Mouse (Mus musculus): ENCODE results near the gene Atp6v0e. TPM values are rescaled to one million over a fixed set of nuclear protein-coding genes. Genes with fewer than 3 reads are reported as not detected.
A peak's percentile ranks its signal among the peaks of the same experiment; 100 is the strongest.

Gene Atp6v0e
- polyA plus RNA-seq, 1 experiment from 2014 or later = 95.2 TPM

DNA sequence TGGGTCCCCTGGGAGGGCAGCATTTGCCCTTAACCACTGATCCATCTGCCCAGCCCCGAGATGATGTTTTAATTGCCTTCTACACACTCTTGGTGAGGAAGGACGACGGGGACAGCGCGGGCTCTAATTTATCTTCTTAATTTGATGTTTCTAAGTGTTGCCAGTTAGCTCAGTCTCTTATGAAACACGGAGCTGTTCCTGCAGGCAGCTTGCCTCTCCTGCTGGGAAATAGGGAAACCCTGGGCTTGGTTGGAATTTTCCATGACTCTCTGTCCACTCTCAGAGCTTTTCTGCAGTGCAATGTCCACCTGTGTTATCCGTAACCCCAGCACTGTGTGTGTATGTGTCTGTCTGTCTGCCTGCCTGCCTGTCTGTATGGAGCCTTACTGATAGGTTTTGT lies 30.4 kb downstream of the Atp6v0e start:
- no peak overlapping the region for H3K27ac ChIP-seq (replicated peaks)
- H3K9me3 ChIP-seq = no peaks in the 10 kb centered on the region
- H3K4me2 ChIP-seq = no peak overlapping the region
- peaks cover 23% of the 10 kb centered on the region for H3K36me3 ChIP-seq
- 72% methylated on average over 7 of the region's 7 CpGs for WGBS
- H3K4me3 ChIP-seq = no peak overlapping the region
- H3K27me3 ChIP-seq = no peaks in the 10 kb centered on the region
- no peak for ATAC-seq (ENCODE audit: low FRiP score, low read depth)
- H3K9ac ChIP-seq = no peak overlapping the region
- H3K4me1 ChIP-seq (replicated peaks) = peaks cover 18% of the 10 kb centered on the region

DNA sequence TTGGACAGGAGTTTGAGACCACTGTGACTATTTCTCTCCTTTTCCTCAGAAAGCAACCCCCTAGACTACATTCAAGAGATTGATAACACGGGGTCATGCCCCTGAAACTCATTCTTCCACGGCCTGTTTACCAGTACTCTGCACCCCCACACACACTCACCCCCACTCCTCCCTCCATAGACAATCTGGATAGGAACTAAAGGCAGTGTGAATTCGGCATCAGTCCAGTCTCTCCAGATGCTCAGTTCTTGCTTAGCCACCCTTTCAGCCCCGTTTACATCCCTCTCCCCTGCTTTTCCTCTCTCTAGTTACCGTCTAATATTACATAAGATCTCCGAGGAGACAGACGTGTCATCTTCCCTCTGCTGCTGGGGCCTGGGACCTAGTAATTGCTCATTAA lies 31.1 kb downstream of the Atp6v0e start:
- Histone ChIP-seq H3K4me2 (no peak overlapping the region), H3K9me3 (no peaks in the 10 kb centered on the region), H3K27ac (replicated peaks) (no peak overlapping the region), H3K27me3 (no peaks in the 10 kb centered on the region), H3K9ac (no peak overlapping the region), H3K4me1 (replicated peaks) (peaks cover 10% of the 10 kb centered on the region), H3K36me3 (peaks cover 30% of the 10 kb centered on the region), H3K4me3 (no peak overlapping the region)
- no peak for ATAC-seq (ENCODE audit: low FRiP score, low read depth)
- 76% methylated on average over 7 of the region's 7 CpGs for WGBS

DNA sequence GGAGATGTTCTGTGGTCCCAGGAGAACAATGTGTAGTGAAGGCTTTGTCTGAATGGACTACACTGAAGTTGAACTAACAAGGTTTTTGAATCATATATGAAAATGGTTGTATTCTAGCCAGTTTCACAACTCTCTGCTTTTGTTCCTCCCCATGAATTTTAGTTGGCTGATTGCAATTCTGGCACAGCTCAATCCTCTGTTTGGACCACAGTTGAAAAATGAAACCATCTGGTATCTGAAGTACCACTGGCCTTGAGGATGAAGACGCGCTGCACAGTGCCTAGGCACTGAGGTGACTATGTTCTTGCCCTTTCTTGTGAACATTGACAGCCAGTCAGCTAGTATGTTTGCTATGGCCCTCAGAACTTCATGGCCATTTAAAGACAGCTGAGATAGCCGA lies 32.2 kb downstream of the Atp6v0e start:
- H3K36me3 ChIP-seq = peaks cover 41% of the 10 kb centered on the region
- no peaks in the 10 kb centered on the region; the same call in 1 of the 2 replicates for H3K4me1 ChIP-seq (replicated peaks)
- no peak overlapping the region for H3K9ac ChIP-seq
- H3K9me3 ChIP-seq = no peaks in the 10 kb centered on the region
- H3K4me2 ChIP-seq = no peak overlapping the region
- no peaks in the 10 kb centered on the region for H3K27me3 ChIP-seq
- WGBS = 97% methylated on average over 3 of the region's 3 CpGs
- H3K4me3 ChIP-seq = no peak overlapping the region
- no peak overlapping the region for H3K27ac ChIP-seq (replicated peaks)
- no peak for ATAC-seq (ENCODE audit: low FRiP score, low read depth)

DNA sequence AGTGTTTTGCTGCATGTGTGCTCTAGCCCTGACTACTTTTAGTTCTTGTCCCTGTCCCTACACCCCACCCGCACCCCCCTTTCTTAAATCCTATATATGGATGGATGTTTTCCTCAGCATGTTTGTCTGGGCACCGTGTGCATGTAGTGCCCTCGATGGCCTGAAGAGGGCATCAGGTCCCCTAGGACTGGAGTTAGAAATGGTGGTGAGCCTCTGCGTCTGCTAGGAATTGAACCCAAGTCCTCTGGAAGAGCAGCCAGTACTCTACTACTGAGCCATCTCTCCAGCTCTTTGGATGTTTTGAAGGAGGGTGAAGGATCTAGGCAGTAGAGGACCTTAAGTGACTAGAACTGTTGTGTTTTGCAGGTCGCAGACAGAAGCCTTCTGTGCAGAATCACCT lies 35.8 kb downstream of the Atp6v0e start:
- WGBS = 85% methylated on average over 5 of the region's 5 CpGs
- ATAC-seq (ENCODE audit: low FRiP score, low read depth) = no peak

DNA sequence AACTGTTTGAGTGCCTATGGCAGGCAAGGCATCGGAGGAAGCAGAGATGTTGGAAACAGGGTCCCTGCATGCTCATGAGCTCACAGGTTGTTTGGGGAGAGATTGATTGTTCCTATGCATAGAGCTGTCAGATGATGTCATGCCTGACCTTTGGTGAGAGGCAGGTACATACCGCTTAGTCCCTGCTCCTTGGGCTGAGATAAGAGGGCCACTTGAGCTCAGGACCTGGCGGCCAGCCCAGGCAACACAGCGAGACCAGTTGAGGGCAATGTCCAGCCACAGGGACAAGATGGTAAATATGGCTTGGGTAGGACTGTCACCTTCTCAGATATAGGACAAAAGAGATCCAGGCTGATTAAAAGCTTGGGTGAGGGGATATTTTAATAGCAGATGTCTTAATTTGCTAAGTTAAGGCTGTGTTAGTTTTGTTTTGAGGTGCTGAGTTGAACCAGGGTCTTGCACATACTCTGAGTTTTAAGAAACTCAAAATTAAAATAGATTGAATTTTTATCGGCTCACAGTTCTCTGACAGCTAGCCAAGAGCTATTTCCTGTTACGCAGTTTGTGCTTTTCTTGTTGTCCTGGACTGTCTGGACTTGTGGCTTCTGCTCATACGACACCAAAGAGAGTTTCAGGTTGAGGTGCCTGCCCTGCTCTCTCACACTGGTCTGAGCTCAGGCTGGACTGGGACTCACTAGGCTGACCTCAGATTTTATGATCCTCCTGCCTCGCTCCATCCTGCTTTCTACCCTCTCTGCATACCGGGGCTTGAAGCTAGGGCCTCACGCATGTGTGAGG lies 37.0 kb downstream of the Atp6v0e start:
- no peaks in the 10 kb centered on the region for H3K4me1 ChIP-seq (replicated peaks)
- ATAC-seq (ENCODE audit: low FRiP score, low read depth) = no peak
- 94% methylated on average over 10 of the region's 10 CpGs for WGBS
- H3K9me3 ChIP-seq = no peaks in the 10 kb centered on the region
- no peaks in the 10 kb centered on the region for H3K27me3 ChIP-seq
- H3K4me2 ChIP-seq = no peak overlapping the region
- H3K9ac ChIP-seq = no peak overlapping the region
- no peak overlapping the region for H3K4me3 ChIP-seq
- peaks cover 46% of the 10 kb centered on the region for H3K36me3 ChIP-seq
- H3K27ac ChIP-seq (replicated peaks) = no peak overlapping the region

More for the DNA sequence above, 35.8 kb downstream of the Atp6v0e start:
- Histone ChIP-seq H3K9ac (no peak overlapping the region), H3K9me3 (no peaks in the 10 kb centered on the region), H3K36me3 (peaks cover 41% of the 10 kb centered on the region), H3K4me1 (replicated peaks) (no peaks in the 10 kb centered on the region), H3K4me2 (no peak overlapping the region), H3K4me3 (no peak overlapping the region), H3K27ac (replicated peaks) (no peak overlapping the region), H3K27me3 (no peaks in the 10 kb centered on the region)

DNA sequence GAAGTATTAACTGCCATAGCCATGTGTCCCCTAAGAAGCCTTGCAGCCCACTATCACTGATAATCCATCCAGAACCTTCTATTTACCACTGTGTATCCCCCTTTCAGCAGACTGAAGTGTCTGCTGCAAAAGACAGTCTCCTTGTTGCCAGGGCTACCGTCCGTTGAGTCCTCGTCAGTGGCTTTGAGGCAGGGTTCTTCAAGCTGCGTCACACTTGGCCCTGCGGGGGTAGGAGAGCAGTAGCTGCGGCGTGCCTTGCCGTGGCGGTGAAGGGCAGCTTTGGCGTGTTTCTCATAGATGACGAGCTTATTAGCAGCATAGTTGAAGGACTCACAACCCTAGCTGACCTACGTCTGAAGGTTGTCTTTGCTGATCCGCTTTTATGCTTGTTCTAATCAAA lies 38.5 kb downstream of the Atp6v0e start:
- H3K9ac ChIP-seq = no peak overlapping the region
- no peak overlapping the region for H3K4me2 ChIP-seq
- no peak overlapping the region for H3K27ac ChIP-seq (replicated peaks)
- no peaks in the 10 kb centered on the region for H3K9me3 ChIP-seq
- no peak overlapping the region for H3K4me3 ChIP-seq
- ATAC-seq (ENCODE audit: low FRiP score, low read depth) = no peak
- no peaks in the 10 kb centered on the region for H3K4me1 ChIP-seq (replicated peaks)
- WGBS = 78% methylated on average over 13 of the region's 13 CpGs
- no peaks in the 10 kb centered on the region for H3K27me3 ChIP-seq
- peaks cover 36% of the 10 kb centered on the region for H3K36me3 ChIP-seq

DNA sequence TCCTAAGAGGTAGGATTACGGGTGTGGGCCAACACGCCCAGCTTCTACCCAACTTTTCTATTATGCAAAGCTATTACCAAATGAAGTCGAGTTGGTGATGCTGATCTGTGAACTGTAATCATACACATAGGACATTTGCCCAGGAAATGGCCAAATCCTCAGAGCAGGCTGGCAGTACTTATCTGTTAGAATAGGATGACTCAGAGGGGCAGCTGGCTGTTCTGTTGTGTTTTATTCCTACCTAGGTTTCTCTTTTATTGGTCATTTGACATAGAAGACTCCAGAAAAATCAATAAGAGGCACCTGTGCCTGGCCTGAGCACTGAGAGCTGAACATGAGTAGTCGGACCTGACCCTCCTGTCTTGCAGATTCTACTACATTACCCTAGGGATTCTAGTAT lies 39.6 kb downstream of the Atp6v0e start:
- ATAC-seq (ENCODE audit: low FRiP score, low read depth) = no peak
- H3K36me3 ChIP-seq = peaks cover 31% of the 10 kb centered on the region

DNA sequence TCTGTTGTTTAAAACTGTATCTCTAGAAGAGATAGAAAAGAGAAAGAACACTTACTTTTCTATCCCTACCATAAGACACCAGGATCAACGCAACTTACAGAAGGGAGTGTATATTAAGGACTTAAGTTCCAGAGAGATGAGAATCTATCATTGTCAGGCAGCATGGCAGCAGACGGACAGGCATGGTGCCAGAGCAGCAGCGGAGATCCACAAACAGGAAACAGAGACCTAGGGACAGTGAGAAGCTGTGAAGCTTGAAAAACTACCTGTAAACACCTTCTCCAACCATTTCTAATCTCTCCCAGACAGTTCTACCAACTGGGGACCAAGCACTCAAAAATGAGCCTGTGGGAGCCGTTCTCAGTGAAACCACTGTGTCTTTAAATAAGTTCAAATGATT lies 40.6 kb downstream of the Atp6v0e start:
- Histone ChIP-seq H3K9me3 (no peaks in the 10 kb centered on the region), H3K4me2 (no peak overlapping the region), H3K9ac (no peak overlapping the region), H3K27me3 (no peaks in the 10 kb centered on the region), H3K27ac (replicated peaks) (no peak overlapping the region), H3K4me3 (no peak overlapping the region), H3K4me1 (replicated peaks) (0 out of 2 replicates have a peak, but pooled peaks cover under 1% of the 10 kb centered on the region), H3K36me3 (peaks cover 21% of the 10 kb centered on the region)
- 86% methylated on average over 4 of the region's 4 CpGs for WGBS
- no peak for ATAC-seq (ENCODE audit: low FRiP score, low read depth)

More for the DNA sequence above, 39.6 kb downstream of the Atp6v0e start:
- no peaks in the 10 kb centered on the region for H3K9me3 ChIP-seq
- no peak overlapping the region for H3K27ac ChIP-seq (replicated peaks)
- no peak overlapping the region for H3K4me3 ChIP-seq
- no peaks in the 10 kb centered on the region for H3K4me1 ChIP-seq (replicated peaks)
- WGBS = 87% methylated on average over 4 of the region's 4 CpGs
- no peaks in the 10 kb centered on the region for H3K27me3 ChIP-seq
- no peak overlapping the region for H3K4me2 ChIP-seq
- no peak overlapping the region for H3K9ac ChIP-seq

DNA sequence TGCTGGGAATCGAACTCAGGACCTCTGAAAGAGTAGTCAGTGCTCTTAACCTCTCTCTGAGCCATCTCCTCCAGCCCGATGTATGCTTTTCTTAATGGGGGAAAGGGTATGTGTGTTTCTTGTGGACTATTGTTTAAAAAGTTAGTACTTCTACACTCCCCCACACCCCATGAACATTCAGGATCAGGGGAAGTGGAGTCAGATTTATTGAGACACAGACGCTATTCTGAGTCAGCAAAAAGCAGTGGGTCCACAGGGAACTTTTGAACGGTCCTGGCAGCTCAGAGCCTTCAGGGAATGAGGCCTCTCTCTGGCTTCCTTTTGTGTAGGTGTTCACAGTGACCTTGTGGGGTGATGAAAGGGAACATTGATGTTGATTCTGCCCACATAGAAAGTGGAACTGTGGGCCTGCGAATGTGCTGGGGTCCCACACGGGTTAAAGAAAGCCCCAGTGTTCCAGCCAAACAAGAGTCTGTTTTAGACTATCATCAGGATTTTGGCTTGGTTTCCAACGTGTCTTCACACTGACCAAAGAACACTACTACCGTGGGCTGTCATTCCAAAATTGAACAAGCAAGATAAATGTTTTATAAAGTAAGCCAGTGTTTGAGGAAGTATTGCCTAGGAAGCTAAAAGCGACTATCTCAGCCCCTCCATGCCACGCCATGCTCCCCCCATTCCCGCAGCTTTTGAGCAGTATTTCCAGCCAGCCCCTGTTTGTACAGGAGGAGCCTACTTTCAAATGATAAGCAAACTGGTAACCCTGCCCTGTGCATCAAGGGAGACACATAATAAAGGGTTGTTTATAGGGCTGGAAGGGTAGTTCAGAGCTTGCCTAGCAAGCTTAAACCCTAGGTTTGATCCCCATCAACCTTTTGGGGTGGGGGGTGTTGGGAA lies 42.7 kb downstream of the Atp6v0e start:
- no peaks in the 10 kb centered on the region for H3K27me3 ChIP-seq
- 73% methylated on average over 11 of the region's 11 CpGs for WGBS

DNA sequence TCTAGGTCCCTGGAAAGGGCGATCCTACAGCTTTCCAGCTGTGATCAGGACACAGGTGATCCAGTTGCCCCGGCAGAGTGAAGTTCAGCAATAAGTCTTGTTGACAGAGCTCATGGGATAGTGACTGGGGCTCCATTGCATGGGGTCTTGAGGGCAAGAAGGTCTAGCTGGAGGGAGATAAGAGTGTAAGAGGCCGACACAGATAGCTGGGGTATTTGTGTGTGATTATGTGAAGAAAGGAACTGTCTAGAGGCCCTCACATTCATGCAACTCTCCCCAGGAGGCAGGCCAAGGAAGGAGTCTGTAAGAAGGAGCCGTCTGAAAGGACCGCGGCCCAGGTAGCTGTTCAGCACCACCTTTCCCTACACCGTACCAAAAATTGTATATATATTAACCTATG lies 44.0 kb downstream of the Atp6v0e start:
- Histone ChIP-seq H3K9me3 (no peaks in the 10 kb centered on the region), H3K9ac (no peak overlapping the region), H3K36me3 (peaks cover 5% of the 10 kb centered on the region; the same call in 1 of the 2 replicates), H3K4me3 (no peak overlapping the region), H3K27ac (replicated peaks) (no peak overlapping the region), H3K4me1 (replicated peaks) (peaks cover 19% of the 10 kb centered on the region), H3K4me2 (no peak overlapping the region), H3K27me3 (no peaks in the 10 kb centered on the region)
- no peak for ATAC-seq (ENCODE audit: low FRiP score, low read depth)
- 66% methylated on average over 7 of the region's 7 CpGs for WGBS

More for the DNA sequence above, 42.7 kb downstream of the Atp6v0e start:
- H3K9me3 ChIP-seq = no peaks in the 10 kb centered on the region
- H3K9ac ChIP-seq = no peak overlapping the region
- no peak for ATAC-seq (ENCODE audit: low FRiP score, low read depth)
- peaks cover 19% of the 10 kb centered on the region for H3K4me1 ChIP-seq (replicated peaks)
- H3K36me3 ChIP-seq = peaks cover 5% of the 10 kb centered on the region; the same call in 1 of the 2 replicates
- 0 out of 2 replicates have a peak overlapping the region, but pooled peaks have one; percentile 10 for H3K27ac ChIP-seq (replicated peaks)
- no peak overlapping the region for H3K4me2 ChIP-seq
- no peak overlapping the region for H3K4me3 ChIP-seq

DNA sequence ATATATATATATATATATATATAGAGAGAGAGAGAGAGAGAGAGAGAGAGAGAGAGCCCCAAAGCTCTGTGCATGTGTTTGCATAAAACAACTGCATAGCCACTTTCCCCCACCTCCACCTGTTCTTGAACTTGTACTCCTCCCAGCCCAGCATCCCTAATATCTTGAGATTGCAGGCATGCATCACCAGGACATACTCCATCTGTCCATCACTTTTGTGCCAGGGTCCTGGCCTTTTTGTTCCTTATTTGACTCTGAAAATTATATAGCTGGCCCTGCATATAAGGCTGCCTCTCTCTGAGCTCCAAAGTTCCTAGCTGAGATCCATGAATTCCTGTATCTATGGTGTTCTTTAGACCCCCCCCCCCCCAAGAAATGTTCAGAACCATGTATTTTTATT lies 45.5 kb downstream of the Atp6v0e start:
- Histone ChIP-seq H3K27ac (replicated peaks) (no peak overlapping the region), H3K9me3 (no peaks in the 10 kb centered on the region), H3K4me3 (no peak overlapping the region), H3K9ac (no peak overlapping the region), H3K36me3 (peaks cover 5% of the 10 kb centered on the region; the same call in 1 of the 2 replicates), H3K27me3 (no peaks in the 10 kb centered on the region), H3K4me2 (no peak overlapping the region), H3K4me1 (replicated peaks) (peaks cover 19% of the 10 kb centered on the region)
- no peak for ATAC-seq (ENCODE audit: low FRiP score, low read depth)

DNA sequence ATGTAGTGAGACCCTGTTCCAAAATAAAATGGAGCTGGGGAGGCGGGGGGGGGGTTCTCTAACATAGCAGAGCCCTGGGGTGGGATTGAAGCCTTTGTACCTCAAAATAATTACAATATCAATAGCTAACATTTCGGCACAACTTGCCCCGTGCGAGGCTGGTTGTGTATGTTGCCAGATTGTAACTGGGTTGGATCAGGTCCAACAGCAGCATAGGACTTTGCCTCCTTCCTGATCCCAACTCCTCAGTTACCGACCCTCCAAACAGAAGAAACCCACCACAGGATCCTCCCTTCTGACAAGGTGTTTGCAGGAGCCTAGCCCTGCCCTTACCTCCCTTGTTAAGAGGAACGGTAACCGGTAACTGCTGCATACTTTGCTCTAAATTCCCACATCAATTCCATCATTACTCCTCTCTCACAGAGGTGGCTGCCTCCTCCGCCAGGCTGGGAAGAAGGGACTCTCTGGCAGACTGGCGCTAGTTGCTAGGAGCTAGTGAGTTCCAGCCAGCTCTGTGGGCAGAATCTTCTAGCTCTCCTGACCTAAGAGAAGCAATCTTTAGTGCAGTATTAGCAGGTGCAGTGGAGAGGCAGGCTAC lies 46.1 kb downstream of the Atp6v0e start:
- H3K4me1 ChIP-seq (replicated peaks) = peaks cover 19% of the 10 kb centered on the region
- H3K9me3 ChIP-seq = no peaks in the 10 kb centered on the region
- peak overlapping the region; percentile 71 for H3K27ac ChIP-seq (replicated peaks)
- H3K4me2 ChIP-seq = no peak overlapping the region
- peaks cover 5% of the 10 kb centered on the region; the same call in 1 of the 2 replicates for H3K36me3 ChIP-seq
- H3K27me3 ChIP-seq = no peaks in the 10 kb centered on the region
- H3K9ac ChIP-seq = no peak overlapping the region
- no peak for ATAC-seq (ENCODE audit: low FRiP score, low read depth)
- WGBS = 43% methylated on average over 9 of the region's 9 CpGs
- no peak overlapping the region for H3K4me3 ChIP-seq

Measured in hindbrain, embryonic 15.5 days (tissue).